Mouse (Mus musculus) Muller cell, postnatal 12 days (primary cell): ENCODE data around the gene Nlrp4a.
"Not testable (repeated sequence)": the region's sequence is repeated elsewhere in the genome, so short reads cannot be mapped to it uniquely, and the experiment has no call there.

ENCODE experiments used
- DNase-seq: peaks from one replicate; pipeline ENCODE4 v3.0.0-alpha.2; 2015; ENCODE audit errors: inconsistent ontology term

The Nlrp4a gene

GRCm38 (mm10) chr7:26434813-26435212 is at the start of gene Nlrp4a:
Nlrp4a (plus strand) TSS chr7:26435113.
- DNase-seq: no peak

- DNase-seq: not testable (repeated sequence)
These were observed 48.2 kb upstream of the Nlrp4a start for GRCm38 (mm10) chr7:26386691-26387090.

GRCm38 (mm10) chr7:26391137-26391536 is 43.8 kb upstream of the Nlrp4a start:
- not testable (repeated sequence) for DNase-seq

- DNase-seq: not testable (repeated sequence)
These were observed 43.1 kb upstream of the Nlrp4a start for GRCm38 (mm10) chr7:26391811-26392210.

- not testable (repeated sequence) for DNase-seq
These were observed 31.3 kb upstream of the Nlrp4a start, which contains the start of gene Nlrp9c for GRCm38 (mm10) chr7:26403600-26403999. Nlrp9c (minus strand) TSS chr7:26403700.

- no peak for DNase-seq
These were observed 41.8 kb downstream of the Nlrp4a start for GRCm38 (mm10) chr7:26476690-26477089.

- DNase-seq: not testable (repeated sequence)
These were observed 54.6 kb downstream of the Nlrp4a start for GRCm38 (mm10) chr7:26489514-26489913.
